Mouse (Mus musculus): ENCODE measurements around the gene Syt12. TPM values are rescaled to one million over a fixed set of nuclear protein-coding genes. Genes with fewer than 3 reads are reported as not detected.

The Syt12 gene
- total and polyA plus RNA-seq, 2 experiments from 2014 or later: 9.0 to 54.5 TPM

DNA sequence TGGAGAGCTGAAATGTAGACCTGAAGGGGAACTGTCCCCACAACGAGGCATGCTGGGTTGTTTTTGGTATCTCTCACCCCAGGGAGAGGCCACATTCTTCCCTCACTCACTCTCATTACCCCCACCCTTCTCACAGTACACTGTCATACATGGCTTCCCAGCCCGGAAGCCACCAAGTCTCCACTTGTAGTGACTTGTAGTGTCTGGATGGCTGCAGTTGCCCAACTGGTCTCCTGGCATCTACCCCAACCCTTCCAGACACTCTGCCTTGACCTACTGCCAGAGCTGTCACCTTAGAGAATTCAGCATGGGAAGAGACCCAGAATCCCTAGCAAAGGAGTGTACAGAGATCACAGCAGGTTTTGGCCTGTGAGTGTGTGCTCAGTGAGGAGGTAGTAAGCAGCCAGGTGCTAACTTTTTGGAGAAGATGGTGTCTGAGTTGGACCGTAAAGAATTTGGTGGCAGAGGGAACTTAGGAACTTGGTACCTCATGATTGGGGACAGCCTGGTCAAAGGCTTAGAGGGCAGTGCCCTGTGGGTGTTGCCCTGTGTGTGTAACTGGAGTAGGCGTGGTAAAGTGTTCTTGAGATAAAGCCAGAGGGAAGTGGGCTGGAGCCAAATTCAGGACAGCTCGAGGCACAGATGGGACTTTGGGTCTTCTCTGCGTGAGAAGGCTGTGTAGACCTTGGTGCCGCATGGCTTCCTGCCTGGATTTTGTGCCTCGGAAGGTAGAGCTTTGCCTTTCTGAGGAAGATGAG, 56.9 kb downstream of the Syt12 start:
- Histone ChIP-seq H3K27ac (no peak overlapping the region), H3K4me2 (ENCODE audit: low read depth, low read length) (no peak overlapping the region), H3K9ac (replicated peaks; ENCODE audit: low read length) (no peak overlapping the region), H3K27me3 (ENCODE audit: insufficient read depth, low read length) (no peaks in the 10 kb centered on the region; the same call in 1 of the 2 replicates), H3K4me1 (ENCODE audit: insufficient read depth, low read length) (no peaks in the 10 kb centered on the region), H3K9me3 (ENCODE audit: low read length) (no peaks in the 10 kb centered on the region), H3K4me3 (ENCODE audit: low read length) (no peak overlapping the region), H3K36me3 (ENCODE audit: insufficient read depth, low read length) (no peaks in the 10 kb centered on the region)
- no peak for TF ChIP-seq CTCF (IDR thresholded peaks at IDR 0.05; ENCODE audit: low read depth)
- peak; percentile 63 for ATAC-seq
- peak; percentile 60 for DNase-seq (ENCODE audit: low spot score)
- WGBS: 74% methylated on average over 8 of the region's 8 CpGs

DNA sequence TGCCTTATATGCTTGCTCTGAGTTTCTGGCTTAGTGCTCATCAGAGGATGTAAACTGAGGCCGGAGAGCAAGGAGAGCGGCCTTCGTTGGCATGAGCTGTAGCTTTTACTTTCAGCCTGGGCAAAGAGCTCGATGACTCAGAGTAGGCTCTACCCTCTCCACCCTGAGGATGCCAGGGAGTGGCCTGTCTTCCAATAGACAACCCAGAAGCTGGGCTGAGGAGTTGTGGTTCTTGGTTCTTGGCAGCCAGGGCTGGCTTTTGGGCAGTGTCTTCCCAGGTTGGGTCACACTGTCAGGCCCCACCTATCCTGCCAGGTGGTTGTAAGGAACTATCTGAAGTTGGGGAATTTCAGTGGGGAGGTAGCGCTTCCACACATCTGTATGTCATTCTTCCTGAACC, 57.5 kb downstream of the Syt12 start:
- Histone ChIP-seq H3K4me1 (ENCODE audit: insufficient read depth, low read length) (no peaks in the 10 kb centered on the region), H3K9me3 (ENCODE audit: low read length) (no peaks in the 10 kb centered on the region), H3K27me3 (ENCODE audit: insufficient read depth, low read length) (no peaks in the 10 kb centered on the region; the same call in 1 of the 2 replicates), H3K36me3 (ENCODE audit: insufficient read depth, low read length) (no peaks in the 10 kb centered on the region), H3K4me2 (ENCODE audit: low read depth, low read length) (no peak overlapping the region), H3K27ac (no peak overlapping the region), H3K9ac (replicated peaks; ENCODE audit: low read length) (no peak overlapping the region), H3K4me3 (ENCODE audit: low read length) (no peak overlapping the region)
- DNase-seq (ENCODE audit: low spot score): no peak
- TF ChIP-seq CTCF (IDR thresholded peaks at IDR 0.05; ENCODE audit: low read depth): no peak
- no peak for ATAC-seq
- 92% methylated on average over 5 of the region's 5 CpGs for WGBS

DNA sequence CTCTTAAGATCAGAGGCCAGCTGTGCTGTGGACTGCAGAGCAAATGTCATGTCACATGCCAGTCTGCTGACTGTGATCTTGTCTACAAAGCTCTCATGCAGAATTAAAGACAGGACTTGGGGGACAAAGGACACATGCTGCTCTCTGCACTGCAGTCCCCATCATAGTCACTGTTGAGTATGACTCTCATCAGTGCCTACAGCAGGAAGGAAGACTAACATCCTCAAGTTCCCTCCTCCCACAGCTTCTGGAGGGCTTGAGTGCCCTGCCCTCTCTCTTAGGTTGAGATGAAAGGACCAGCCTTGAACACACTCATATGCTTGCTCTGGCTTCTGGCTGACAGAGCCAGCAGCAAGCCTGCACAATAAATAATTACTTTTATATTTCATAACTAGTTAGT, 59.5 kb downstream of the Syt12 start:
- H3K27ac ChIP-seq: no peak overlapping the region
- TF ChIP-seq CTCF (IDR thresholded peaks at IDR 0.05; ENCODE audit: low read depth): no peak
- H3K4me2 ChIP-seq (ENCODE audit: low read depth, low read length): no peak overlapping the region
- no peaks in the 10 kb centered on the region for H3K4me1 ChIP-seq (ENCODE audit: insufficient read depth, low read length)
- no peaks in the 10 kb centered on the region; the same call in 1 of the 2 replicates for H3K27me3 ChIP-seq (ENCODE audit: insufficient read depth, low read length)
- ATAC-seq: no peak
- H3K36me3 ChIP-seq (ENCODE audit: insufficient read depth, low read length): no peaks in the 10 kb centered on the region
- no peaks in the 10 kb centered on the region for H3K9me3 ChIP-seq (ENCODE audit: low read length)
- DNase-seq (ENCODE audit: low spot score): no peak
- no peak overlapping the region for H3K4me3 ChIP-seq (ENCODE audit: low read length)
- H3K9ac ChIP-seq (replicated peaks; ENCODE audit: low read length): no peak overlapping the region

- H3K9ac ChIP-seq (replicated peaks; ENCODE audit: low read length): no peak overlapping the region
- H3K36me3 ChIP-seq (ENCODE audit: insufficient read depth, low read length): no peaks in the 10 kb centered on the region
- ATAC-seq: no peak
- TF ChIP-seq CTCF (IDR thresholded peaks at IDR 0.05; ENCODE audit: low read depth): peak; percentile 73
- H3K4me2 ChIP-seq (ENCODE audit: low read depth, low read length): no peak overlapping the region
- 0% methylated on average over 1 of the region's 1 CpGs for WGBS
- H3K9me3 ChIP-seq (ENCODE audit: low read length): no peaks in the 10 kb centered on the region
- H3K27ac ChIP-seq: no peak overlapping the region
- no peaks in the 10 kb centered on the region; the same call in 1 of the 2 replicates for H3K27me3 ChIP-seq (ENCODE audit: insufficient read depth, low read length)
- no peaks in the 10 kb centered on the region for H3K4me1 ChIP-seq (ENCODE audit: insufficient read depth, low read length)
- peak; percentile 71 for DNase-seq (ENCODE audit: low spot score)
- no peak overlapping the region for H3K4me3 ChIP-seq (ENCODE audit: low read length)
These were observed 60.1 kb downstream of the Syt12 start for GRCm38 (mm10) chr19:4417183-4417582.

DNA sequence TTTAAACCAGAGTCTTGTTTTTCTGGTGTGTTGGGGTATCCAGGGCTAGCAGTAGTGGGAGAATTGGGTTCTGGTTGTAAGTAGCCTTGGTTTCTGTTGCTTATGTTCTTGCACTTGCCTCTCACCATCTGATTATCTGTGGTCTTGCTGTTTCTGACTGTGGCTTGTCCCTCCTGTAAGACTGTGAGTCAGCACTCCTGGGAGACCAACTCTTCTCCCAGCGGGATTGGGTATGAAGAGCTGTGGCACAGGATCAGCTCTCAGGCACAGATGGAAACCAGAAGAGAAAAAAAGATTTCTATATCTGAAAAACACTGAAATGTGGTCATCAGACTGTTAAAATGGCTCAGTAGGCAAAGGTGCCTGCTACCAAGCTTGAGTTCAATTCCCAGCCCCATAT, 62.6 kb downstream of the Syt12 start:
- Histone ChIP-seq H3K27ac (no peak overlapping the region), H3K27me3 (ENCODE audit: insufficient read depth, low read length) (no peaks in the 10 kb centered on the region; the same call in 1 of the 2 replicates), H3K4me1 (ENCODE audit: insufficient read depth, low read length) (no peaks in the 10 kb centered on the region), H3K4me3 (ENCODE audit: low read length) (no peak overlapping the region), H3K36me3 (ENCODE audit: insufficient read depth, low read length) (no peaks in the 10 kb centered on the region), H3K9ac (replicated peaks; ENCODE audit: low read length) (no peak overlapping the region), H3K9me3 (ENCODE audit: low read length) (no peaks in the 10 kb centered on the region), H3K4me2 (ENCODE audit: low read depth, low read length) (no peak overlapping the region)
- WGBS: 81% methylated on average over 1 of the region's 1 CpGs
- no peak for DNase-seq (ENCODE audit: low spot score)
- no peak for ATAC-seq
- TF ChIP-seq CTCF (IDR thresholded peaks at IDR 0.05; ENCODE audit: low read depth): no peak

- Histone ChIP-seq H3K36me3 (ENCODE audit: insufficient read depth, low read length) (no peaks in the 10 kb centered on the region), H3K4me1 (ENCODE audit: insufficient read depth, low read length) (no peaks in the 10 kb centered on the region), H3K27me3 (ENCODE audit: insufficient read depth, low read length) (no peaks in the 10 kb centered on the region), H3K27ac (no peak overlapping the region), H3K4me2 (ENCODE audit: low read depth, low read length) (no peak overlapping the region), H3K9ac (replicated peaks; ENCODE audit: low read length) (no peak overlapping the region), H3K9me3 (ENCODE audit: low read length) (no peaks in the 10 kb centered on the region), H3K4me3 (ENCODE audit: low read length) (no peak overlapping the region)
- DNase-seq (ENCODE audit: low spot score) (no peak), ATAC-seq (no peak)
- no peak for TF ChIP-seq CTCF (IDR thresholded peaks at IDR 0.05; ENCODE audit: low read depth)
- WGBS: 74% methylated on average over 2 of the region's 2 CpGs
These were observed 68.2 kb downstream of the Syt12 start for GRCm38 (mm10) chr19:4409062-4409461.

DNA sequence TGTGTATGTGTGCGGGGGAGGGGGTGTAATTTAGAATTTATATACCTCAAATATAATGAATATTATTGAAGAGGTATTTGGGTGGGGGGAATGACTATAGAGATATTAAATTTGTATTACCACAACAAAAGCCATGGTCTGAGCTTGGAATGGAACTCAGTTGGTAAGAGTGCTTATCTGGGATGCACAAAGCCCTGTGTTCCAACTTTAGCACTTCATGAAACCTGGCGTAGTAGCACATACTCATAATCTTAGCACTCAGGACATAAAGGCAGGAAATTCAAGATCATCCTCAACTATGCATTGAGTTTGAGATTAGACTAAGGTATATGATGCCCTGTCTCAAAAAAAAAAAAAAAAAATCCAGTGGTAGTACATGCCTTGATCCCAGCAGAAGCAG, 72.4 kb downstream of the Syt12 start:
- Histone ChIP-seq H3K4me3 (ENCODE audit: low read length) (no peak overlapping the region), H3K36me3 (ENCODE audit: insufficient read depth, low read length) (no peaks in the 10 kb centered on the region), H3K9me3 (ENCODE audit: low read length) (no peaks in the 10 kb centered on the region), H3K27ac (no peak overlapping the region), H3K27me3 (ENCODE audit: insufficient read depth, low read length) (no peaks in the 10 kb centered on the region), H3K4me1 (ENCODE audit: insufficient read depth, low read length) (no peaks in the 10 kb centered on the region), H3K9ac (replicated peaks; ENCODE audit: low read length) (no peak overlapping the region), H3K4me2 (ENCODE audit: low read depth, low read length) (no peak overlapping the region)
- no peak for TF ChIP-seq CTCF (IDR thresholded peaks at IDR 0.05; ENCODE audit: low read depth)
- DNase-seq (ENCODE audit: low spot score): no peak
- 97% methylated on average over 2 of the region's 2 CpGs for WGBS
- no peak for ATAC-seq

Measured in hindbrain, postnatal 0 days (tissue).